Mouse (Mus musculus) layer of hippocampus, postnatal 14 days (tissue): ENCODE measurements around the gene Rgl1. TPM values are rescaled to one million over a fixed set of nuclear protein-coding genes. Genes with fewer than 3 reads are reported as not detected.

Experiments used
- DNase-seq, 2 experiments: peaks; one replicate each; pipeline ENCODE4 v3.0.0; 2021 to 2022; ENCODE audit warnings: low spot score in 2 of 2, mixed read lengths in 1 of 2
- long read RNA-seq, 2 experiments: library from polyadenylated mRNA; stranded (forward); transcript quantifications; one replicate each; pipeline ENCODE4 v2.0.0; 2021
- total RNA-seq, 2 experiments: library from RNA; stranded (reverse); gene quantifications; 2 replicates each; pipeline ENCODE4 v1.2.3; 2021

Rgl1 gene
- total RNA-seq: 10 to 100 TPM; 78.7 to 79.5 TPM
- long read RNA-seq, experiment 1, full-length matches to known transcripts: 17 of 56 reads
- long read RNA-seq, experiment 1, partial matches to known transcripts: 9 of 56 reads
- long read RNA-seq, experiment 1, other reads (novel, unspliced or antisense): 30 of 56 reads
- long read RNA-seq, experiment 2, full-length matches to known transcripts: 24 of 56 reads
- long read RNA-seq, experiment 2, partial matches to known transcripts: 7 of 56 reads
- long read RNA-seq, experiment 2, other reads (novel, unspliced or antisense): 25 of 56 reads

DNA sequence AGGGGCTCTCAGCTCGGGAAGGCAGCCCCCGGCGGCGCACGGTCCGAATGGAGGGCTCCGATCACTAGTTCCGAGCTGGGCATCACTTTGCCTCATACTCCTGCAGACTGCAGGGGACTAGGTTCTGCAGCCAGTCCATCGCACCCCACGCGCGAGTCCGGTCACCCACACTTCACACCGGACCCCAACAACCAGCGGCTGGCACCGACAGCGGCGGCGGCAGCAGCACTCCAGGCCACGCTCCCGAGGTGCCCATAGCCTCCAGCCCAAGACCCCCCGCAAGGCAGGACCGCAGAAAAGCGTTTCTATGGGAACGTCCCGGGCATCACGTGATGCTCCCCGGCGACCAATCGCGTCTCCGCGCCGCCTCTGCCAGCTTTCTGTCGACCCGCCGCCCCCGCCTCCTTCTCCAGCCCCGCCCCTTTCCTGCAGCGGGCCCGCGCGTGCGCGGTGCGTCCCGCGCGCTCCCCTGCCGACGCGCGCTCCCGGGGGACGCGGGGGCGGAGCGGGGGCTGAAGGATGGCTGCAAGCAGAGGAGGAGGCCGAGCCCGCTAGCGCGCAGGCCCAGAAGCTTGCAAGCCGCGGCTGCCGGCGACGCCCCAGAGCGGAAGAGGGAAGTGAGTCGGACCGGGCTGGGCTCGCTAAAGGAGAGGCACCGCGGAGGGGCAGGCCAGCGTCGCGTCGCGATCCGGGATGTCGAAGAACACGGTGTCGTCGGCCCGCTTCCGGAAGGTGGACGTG, at the start of gene Rgl1, which contains the start of gene Arpc5:
Rgl1 (minus strand) TSS at position 320 of the 741 bp plus-strand sequence.
Arpc5 (plus strand) TSS at position 511 of the 741 bp plus-strand sequence.
- peak; percentile 93 to 97 for DNase-seq

DNA sequence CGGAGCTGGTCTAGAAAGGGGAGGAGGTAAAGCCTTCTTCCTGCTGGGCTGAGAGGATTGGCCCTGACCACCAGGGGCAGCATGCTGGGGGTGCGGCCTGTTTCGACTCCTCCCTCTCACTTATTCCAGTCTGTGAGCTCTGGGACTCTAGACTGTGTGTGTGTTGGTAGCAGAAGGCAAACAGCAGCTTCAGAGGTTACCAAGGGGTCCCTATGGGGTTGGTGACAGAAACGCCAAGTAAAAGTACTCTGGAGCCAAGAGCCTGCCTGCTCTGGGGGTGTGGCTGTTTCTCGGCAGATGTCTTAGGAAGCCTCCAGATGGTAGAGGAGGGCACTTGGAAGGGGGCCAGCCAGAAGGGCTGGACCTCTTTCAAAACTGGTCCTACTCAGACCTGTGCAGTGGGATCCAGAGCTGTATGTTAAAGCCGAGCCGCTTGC, 49.1 kb upstream of the Rgl1 start:
- no peak for DNase-seq

DNA sequence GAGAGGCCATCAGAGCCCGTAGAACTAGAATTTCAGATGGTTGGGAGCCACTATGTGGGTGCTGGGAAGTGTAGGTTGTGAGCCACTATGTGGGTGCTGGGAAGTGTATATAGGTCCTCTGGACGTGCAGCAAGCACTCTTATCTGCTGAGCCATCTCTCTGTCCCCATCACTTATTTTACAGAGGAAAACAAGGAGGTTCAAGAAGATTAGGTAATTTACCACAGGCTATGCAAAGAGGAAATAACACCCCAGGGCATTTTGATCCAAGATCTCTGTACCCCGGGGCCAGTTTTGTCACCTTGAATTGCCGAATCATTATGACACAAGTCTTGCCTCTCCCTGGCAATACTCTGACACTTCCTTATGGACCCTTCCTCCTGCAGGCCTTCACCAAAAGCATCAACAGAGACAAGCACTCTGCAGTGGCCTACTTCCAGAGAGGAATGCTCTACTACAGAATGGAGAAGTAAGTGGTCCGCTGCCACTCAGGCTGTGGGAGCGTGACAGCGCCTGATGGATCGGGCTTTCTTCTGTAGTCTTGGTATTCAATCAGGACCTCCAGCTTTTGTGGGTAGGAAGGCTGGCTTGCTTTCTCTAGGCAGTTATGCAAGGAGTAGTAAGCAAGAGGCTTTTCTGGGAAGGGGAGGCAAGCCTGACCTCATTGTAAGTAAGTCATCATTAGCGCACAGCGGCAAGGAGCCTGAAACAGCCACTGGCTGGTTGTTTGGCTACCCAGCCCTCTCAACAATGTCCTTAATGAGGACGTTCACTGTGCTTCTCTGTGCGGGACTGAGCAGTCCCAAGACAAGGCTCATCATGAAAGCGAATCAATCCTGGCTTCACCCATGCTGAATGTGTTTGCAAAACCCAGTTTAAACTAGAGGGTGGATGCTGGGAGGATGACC, 44.6 kb upstream of the Rgl1 start:
- DNase-seq: no peak

DNA sequence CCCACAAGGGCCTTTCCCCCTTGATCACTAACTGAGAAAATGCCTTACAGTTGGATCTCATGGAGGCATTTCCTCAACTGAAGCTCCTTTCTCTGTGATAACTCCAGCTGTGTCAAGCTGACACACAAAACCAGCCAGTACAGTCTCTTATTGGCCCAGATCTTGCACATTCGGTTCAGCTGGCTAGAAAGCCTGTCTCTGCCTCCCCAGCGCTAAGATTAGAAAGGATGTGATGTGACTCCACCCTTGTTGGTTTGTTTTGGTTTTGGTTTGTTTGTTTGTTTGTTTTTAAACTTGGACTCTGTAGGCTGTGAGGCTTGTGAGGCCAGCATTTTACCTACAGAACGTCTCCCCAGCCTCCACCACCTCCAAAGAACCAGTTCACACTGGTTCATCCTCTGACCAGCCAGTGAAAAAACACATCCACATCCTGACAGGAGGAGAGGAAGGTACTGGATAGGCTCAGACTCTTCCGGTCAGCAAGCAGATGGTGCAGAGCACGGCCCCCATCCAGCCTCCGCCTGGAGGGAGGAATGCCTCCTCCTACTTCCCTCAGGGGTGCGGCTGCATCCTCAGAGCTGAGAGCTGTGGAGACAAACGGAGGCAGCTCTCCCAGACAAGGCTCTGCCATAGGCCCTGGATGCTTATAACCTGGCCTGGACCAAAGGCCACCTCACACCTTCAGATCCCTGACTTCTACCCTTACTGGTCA, 43.5 kb upstream of the Rgl1 start:
- no peak for DNase-seq

DNA sequence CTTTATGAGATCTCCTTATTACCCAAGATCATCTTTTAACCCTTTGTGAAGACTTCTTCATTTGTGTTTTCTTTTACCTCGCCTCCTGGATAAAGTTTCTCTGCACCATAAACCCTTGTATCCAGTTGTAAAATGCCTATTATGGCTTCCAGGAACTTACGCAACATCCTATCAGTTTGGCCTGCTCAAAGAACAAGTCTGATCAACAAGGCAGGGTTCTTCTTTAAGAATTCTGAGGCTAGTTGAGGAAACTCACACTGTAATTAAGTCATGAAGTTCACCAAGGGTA, 42.2 kb upstream of the Rgl1 start:
- DNase-seq: no peak

DNA sequence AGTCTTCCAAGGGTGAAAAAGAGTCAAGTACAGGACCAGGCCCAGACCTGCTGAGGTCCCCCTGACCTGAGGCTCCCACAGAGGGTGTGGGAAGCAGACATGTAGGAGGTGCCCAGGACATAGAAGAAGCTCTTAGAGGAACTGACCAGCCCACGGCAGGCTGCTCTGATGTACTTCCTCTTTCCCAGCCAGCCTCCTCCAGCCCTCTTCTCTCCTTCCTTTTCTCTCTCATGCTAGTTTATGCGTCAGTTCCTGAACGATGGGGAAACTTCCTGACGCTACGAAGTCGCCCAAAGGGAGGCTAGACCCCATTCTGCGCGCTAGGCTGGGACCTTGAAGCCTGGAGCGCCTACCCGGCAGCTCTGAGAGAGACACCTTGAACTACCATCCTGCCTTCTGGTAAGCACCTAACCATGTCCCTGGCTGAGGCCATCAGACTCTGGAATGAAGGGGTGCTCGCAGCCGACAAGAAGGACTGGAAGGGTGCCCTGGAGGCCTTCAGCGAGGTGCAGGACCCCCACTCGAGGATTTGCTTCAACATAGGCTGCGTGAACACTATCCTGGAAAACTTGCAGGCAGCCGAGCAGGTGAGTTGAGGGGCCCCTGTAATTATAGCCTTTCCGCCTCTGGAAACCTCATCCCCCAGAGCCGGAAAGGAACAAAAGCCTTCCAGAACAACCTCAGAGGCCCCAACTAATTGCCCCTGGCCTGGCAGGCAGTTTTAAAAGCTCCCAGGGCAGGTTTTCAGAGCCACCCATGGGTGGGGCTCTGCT, 41.7 kb upstream of the Rgl1 start:
- DNase-seq: no peak

- DNase-seq: no peak
Measured at GRCm38 (mm10) chr1:152804907-152805306, 38.8 kb upstream of the Rgl1 start.

DNA sequence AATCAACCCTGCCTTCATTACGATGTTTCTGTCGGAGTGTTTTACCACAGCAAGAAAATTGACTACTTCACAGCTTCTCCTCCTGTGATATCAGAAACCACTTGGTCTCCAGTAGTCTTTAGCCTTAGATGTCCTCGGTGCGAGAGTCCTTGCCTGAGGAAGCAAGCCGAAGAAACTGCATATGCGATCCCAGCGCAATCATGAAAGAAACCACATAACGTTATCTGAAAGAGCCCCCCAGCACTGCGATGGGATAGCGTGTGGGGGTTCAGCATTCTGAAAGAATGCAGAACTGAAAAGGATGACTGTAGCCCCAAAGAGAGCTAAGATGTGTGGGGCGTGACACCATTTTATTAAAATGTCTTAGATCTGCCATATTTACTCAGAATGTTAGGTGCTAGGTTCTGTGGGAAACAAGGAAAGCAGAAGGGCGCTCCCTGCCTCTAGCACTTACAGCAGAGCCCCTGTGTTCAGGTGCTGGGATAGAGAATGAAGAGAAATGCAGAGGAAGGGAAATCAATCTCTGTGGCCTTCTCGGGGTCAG, 34.6 kb upstream of the Rgl1 start:
- no peak for DNase-seq

- DNase-seq: no peak
Measured at GRCm38 (mm10) chr1:152799897-152800296, 33.7 kb upstream of the Rgl1 start, which contains the start of gene Ncf2. Ncf2 (plus strand) TSS chr1:152800194.

DNA sequence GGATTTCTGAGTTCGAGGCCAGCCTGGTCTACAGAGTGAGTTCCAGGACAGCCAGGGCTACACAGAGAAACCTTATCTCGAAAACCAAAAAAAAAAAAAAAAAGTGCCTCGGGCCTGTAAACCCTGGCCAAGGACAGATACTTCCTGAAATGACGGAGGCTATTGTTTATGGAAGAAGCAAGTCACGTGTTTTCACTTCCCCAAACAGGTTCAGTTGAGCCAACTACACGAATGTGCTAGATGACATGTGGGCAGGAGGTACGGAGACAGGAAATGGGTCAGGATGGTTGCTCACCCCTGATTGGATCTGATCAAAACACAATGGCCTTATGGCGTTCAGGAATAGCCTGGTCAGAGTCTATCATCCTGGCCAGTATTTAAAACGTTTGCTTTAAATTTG, 32.0 kb upstream of the Rgl1 start:
- no peak for DNase-seq

DNA sequence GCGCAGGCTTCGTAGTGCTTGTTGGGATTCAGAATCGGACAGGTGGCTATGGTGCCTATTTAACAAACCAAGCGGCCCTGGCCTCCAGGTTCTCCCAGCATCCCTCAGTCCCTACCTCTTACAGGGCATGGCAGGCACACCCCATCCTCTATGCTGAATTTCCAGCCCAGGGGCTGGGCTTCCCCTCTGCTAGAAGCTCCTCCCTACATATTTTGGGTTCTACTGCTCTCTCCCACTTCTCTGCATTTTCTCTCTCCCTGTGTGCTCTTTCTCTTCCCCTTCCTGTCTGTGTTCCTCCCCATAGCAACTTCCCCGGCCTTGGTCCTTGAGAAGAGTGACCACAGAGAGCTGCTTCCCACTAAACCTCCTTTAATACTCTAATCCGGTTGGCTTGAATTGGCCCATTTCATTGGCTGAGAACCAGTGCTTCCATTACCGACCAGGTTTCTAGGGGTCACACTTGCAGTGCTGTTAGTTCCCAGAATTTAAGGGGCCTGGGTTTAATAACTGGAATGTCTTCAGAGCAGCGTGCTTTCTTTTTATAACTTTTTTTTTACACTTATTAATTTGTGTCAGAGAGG, 30.6 kb upstream of the Rgl1 start:
- DNase-seq: no peak

DNA sequence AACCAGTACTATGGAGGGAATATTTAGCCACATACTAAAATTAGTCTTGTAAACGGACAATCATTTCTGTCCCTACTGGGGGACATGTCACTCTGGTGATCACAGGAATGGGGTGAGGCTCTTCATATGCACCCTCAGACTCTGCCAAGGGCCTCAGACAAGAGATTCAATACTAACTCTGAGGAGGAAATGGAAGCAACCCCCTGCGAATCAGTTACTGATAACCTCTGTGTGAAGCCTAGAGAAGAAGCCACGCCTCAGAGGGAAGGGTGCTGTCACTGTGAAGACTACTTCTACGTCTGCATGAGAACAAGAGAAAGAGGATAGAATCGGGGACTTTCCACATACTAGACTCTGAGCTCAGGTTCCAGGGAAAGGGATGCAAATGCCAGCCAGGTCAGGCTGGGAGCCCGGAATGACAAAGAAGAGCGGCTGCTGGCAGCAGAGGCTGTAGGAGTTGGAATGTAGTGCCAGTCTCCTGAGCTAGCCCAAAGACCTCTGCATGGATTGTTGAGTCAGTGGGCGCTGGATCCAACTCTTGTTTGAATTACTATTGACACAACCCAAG, 29.6 kb upstream of the Rgl1 start:
- DNase-seq: no peak

DNA sequence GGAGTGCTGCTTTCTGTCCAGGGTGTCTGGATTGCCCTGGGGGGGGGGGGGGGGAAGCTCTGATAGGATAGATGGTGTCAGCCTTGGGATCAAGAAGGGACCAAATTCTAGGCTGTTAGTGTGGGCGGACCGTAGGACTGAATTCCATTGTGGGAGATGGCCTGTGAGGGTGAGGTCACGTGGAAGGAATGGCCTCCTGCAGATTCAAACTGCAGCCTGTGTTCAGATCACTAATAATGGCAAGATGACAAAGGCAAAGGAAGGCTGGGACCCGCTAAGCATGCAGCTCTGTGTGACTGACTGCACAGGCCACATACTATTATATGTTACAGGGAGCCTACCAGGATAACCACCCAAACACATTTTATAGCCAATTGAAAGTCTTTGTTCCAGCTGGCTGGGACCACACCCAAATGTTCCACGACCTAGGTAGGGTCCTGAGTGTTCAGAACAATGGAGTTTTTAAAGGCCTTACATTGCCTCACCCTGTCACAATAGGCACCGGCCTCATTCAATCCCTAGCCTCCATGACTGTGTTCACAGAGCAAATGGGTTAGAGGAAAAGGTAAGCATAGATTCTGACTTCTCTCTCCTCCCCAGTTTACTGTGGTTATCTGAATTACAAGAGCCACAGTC, 27.5 kb upstream of the Rgl1 start:
- DNase-seq: no peak

DNA sequence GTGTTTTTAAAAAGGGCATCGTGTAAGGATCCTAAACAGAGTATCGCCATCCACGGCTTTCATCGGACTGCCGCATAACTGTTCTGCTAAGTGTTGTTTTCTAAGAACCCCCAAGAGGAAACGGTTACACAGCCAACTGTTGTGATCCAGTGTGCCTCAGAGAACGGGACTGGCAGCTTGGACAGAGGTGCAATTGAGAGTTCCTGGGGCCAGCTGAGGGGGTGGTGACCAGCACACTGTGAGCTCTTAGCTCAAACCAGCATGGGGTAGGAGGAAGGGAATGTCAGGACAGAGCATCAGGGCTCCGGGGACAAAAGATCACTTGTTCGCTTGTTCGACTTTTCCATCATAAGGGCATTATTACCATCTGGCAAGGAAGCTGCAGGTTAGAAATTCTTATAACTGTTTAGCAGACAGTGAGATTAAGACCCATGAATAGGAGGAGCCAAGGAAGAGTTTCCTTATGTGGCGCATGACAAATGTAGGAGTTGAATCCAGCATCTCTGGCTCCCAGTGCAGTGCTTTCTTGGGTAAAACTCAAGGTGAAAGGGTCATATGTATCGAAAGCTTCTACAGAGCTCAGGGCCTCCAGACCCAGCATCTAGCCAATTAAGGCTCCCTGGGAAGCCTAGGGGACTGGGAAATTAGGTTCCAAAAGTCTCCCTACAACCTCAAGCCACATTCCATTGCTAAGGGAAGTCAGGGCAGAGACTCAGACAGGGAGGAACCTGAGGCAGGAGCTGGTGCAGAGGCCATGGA, 26.8 kb upstream of the Rgl1 start:
- DNase-seq: peak in 1 of 2 experiments; percentile 65

GRCm38 (mm10) chr1:152791269-152791668, 25.1 kb upstream of the Rgl1 start:
- no peak for DNase-seq

GRCm38 (mm10) chr1:152790821-152791220, 24.7 kb upstream of the Rgl1 start:
- DNase-seq: no peak

DNA sequence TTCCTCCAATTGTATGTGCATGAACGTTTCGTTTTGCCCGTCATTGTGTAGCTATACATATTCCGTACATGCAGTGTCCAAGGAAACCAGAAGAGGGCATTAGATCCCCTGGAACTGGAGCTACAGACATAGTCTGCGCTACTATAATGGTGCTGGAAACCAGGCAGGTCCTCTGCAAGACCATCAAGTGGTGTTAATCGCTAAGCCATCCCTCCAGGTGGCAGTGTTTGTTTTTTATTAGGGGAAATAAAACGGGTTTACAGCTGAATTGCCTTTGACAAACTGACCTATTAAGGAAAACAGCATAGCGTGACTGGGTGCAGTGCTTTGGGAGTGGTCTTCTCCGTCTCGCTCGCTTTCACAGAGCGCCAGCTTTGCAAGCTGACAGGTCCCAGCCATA, 24.1 kb upstream of the Rgl1 start:
- DNase-seq: no peak

DNA sequence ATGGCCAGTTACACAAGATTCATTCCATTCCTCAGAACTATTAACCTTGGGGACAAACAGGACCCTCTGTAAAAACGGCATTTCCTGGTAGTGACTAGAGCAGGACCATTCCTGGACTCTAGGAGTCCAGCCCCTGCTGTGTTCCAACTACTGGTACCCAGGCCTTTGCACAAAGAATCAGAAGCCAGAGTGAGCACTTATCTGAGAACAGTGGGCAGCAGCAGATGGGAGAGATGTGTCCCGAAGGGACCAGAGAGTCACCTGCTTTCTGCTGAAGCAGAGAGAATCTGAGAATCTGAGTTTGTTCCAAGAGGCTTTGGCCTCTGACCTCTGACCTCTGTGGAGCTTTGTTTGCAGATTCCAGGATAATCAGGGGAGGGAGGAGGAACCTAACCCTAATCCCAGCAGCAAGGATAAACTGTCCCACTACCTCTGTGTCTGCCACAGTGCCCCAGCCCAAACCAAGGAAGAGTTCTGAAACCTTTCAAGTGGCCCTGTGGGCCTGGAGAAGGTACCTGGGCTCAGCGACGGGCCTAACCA, 22.0 kb upstream of the Rgl1 start:
- DNase-seq: no peak
